Mouse (Mus musculus) limb, embryonic 12.5 days (tissue): ENCODE results near the gene Rpap3. TPM values are rescaled to one million over a fixed set of nuclear protein-coding genes. Genes with fewer than 3 reads are reported as not detected.
A peak's percentile ranks its signal among the peaks of the same experiment; 100 is the strongest.

Experiments
- ATAC-seq: fragments of 200-750 bp; cut with Nextera tagmentation; 2 replicates; pipeline ENCODE4 v1.8.0; 2017; ENCODE audit warnings: low read depth, moderate TSS enrichment; ENCODE audit not compliant: insufficient number of reproducible peaks, insufficient read depth, low FRiP score, low TSS enrichment
- H3K27ac ChIP-seq: fragments of 300-500 bp; sonication (generic); 2 replicates; pipeline ENCODE4 v1.5.1; 2016; ENCODE audit warnings: mild to moderate bottlenecking, moderate library complexity
- H3K27me3 ChIP-seq: fragments of 300-500 bp; sonication (generic); 2 replicates; pipeline ENCODE4 v1.6.1; 2016; ENCODE audit warnings: mild to moderate bottlenecking, moderate library complexity
- H3K36me3 ChIP-seq: fragments of 300-500 bp; sonication (generic); 2 replicates; pipeline ENCODE4 v1.6.1; 2016; ENCODE audit warnings: mild to moderate bottlenecking, moderate library complexity
- H3K4me1 ChIP-seq: fragments of 300-500 bp; sonication (generic); replicated peaks from 2 replicates; pipeline ENCODE4 v1.6.1; 2016
- H3K4me2 ChIP-seq: fragments of 300-500 bp; sonication (generic); 2 replicates; pipeline ENCODE4 v1.6.1; 2016; ENCODE audit warnings: mild to moderate bottlenecking, moderate library complexity
- H3K4me3 ChIP-seq: fragments of 300-500 bp; sonication (generic); replicated peaks from 2 replicates; pipeline ENCODE4 v1.5.1; 2016; ENCODE audit warnings: mild to moderate bottlenecking
- H3K9ac ChIP-seq: fragments of 300-500 bp; sonication (generic); replicated peaks from 2 replicates; pipeline ENCODE4 v1.6.1; 2016; ENCODE audit warnings: mild to moderate bottlenecking, moderate library complexity
- H3K9me3 ChIP-seq: fragments of 300-500 bp; sonication (generic); 2 replicates; pipeline ENCODE4 v1.6.1; 2016; ENCODE audit warnings: mild to moderate bottlenecking, moderate library complexity
- WGBS: fragments of 180-500 bp; shearing (Covaris S2); methylation state at CpG from one replicate; pipeline ENCODE4 v1.1.7; 2016; 5-methylcytosine and 5-hydroxymethylcytosine counted together
- polyA plus RNA-seq: library from polyadenylated mRNA; unstranded; fragments of >200 nt; fragmentation: Nextera tagmentation; extraction: Ambion mirVana; gene quantifications from 2 replicates; pipeline ENCODE4 v1.2.1, GENCODE M21; 2016

The Rpap3 gene
- polyA plus RNA-seq = 39.4 and 40.4 TPM in 2 replicates

GRCm38 (mm10) chr15:97705211-97706050 lies at the start of gene Rpap3:
Gene Rpap3, minus strand, starts transcription at chr15:97705825.
- 1% methylated on average over 69 of the region's 71 CpGs for WGBS
- Histone ChIP-seq H3K4me1 (peaks cover 14% of the 10 kb centered on the region), H3K4me2 (peak within 1 kb of the TSS; percentile 88), H3K27me3 (no peaks in the 10 kb centered on the region), H3K36me3 (peaks cover 26% of the 10 kb centered on the region), H3K4me3 (peak within 1 kb of the TSS; percentile 99), H3K27ac (peak within 1 kb of the TSS; percentile 64), H3K9ac (peak within 1 kb of the TSS; percentile 95), H3K9me3 (no peaks in the 10 kb centered on the region)
- ATAC-seq = peak; percentile 88

- Histone ChIP-seq H3K9me3 (no peaks in the 10 kb centered on the region), H3K27ac (0 out of 2 replicates have a peak overlapping the region, but pooled peaks have one; percentile 20), H3K4me3 (no peak overlapping the region), H3K27me3 (no peaks in the 10 kb centered on the region), H3K36me3 (peaks cover 7% of the 10 kb centered on the region; the same call in 1 of the 2 replicates), H3K4me2 (no peak overlapping the region), H3K9ac (no peak overlapping the region), H3K4me1 (peaks cover 32% of the 10 kb centered on the region)
- 55% methylated on average over 8 of the region's 8 CpGs for WGBS
- no peak for ATAC-seq
Measured at GRCm38 (mm10) chr15:97755361-97755760, 49.7 kb upstream of the Rpap3 start.

GRCm38 (mm10) chr15:97754476-97754875 lies 48.9 kb upstream of the Rpap3 start:
- Histone ChIP-seq H3K4me2 (no peak overlapping the region), H3K27me3 (no peaks in the 10 kb centered on the region), H3K4me3 (no peak overlapping the region), H3K4me1 (peaks cover 39% of the 10 kb centered on the region), H3K9ac (no peak overlapping the region; the same call in 1 of the 2 replicates), H3K9me3 (no peaks in the 10 kb centered on the region), H3K27ac (peak overlapping the region; percentile 42), H3K36me3 (no peaks in the 10 kb centered on the region; the same call in 1 of the 2 replicates)
- WGBS = 66% methylated on average over 6 of the region's 6 CpGs
- no peak for ATAC-seq

- 95% methylated on average over 5 of the region's 5 CpGs for WGBS
- ATAC-seq = no peak
- Histone ChIP-seq H3K9ac (no peak overlapping the region), H3K36me3 (no peaks in the 10 kb centered on the region), H3K4me2 (no peak overlapping the region), H3K4me3 (no peak overlapping the region), H3K9me3 (no peaks in the 10 kb centered on the region), H3K27me3 (no peaks in the 10 kb centered on the region), H3K4me1 (peaks cover 42% of the 10 kb centered on the region), H3K27ac (no peak overlapping the region)
Measured at GRCm38 (mm10) chr15:97752491-97752890, 46.9 kb upstream of the Rpap3 start.

- 90% methylated on average over 2 of the region's 2 CpGs for WGBS
- H3K27ac ChIP-seq = no peak overlapping the region; the same call in 1 of the 2 replicates
- no peak overlapping the region for H3K4me3 ChIP-seq
- H3K9ac ChIP-seq = no peak overlapping the region
- no peaks in the 10 kb centered on the region for H3K27me3 ChIP-seq
- no peak overlapping the region for H3K4me2 ChIP-seq
- peaks cover 42% of the 10 kb centered on the region for H3K4me1 ChIP-seq
- no peak for ATAC-seq
- no peaks in the 10 kb centered on the region for H3K36me3 ChIP-seq
- H3K9me3 ChIP-seq = no peaks in the 10 kb centered on the region
Measured at GRCm38 (mm10) chr15:97751676-97752075, 46.1 kb upstream of the Rpap3 start.

GRCm38 (mm10) chr15:97750697-97751096 lies 45.1 kb upstream of the Rpap3 start:
- Histone ChIP-seq H3K36me3 (no peaks in the 10 kb centered on the region), H3K9ac (no peak overlapping the region), H3K4me1 (peaks cover 37% of the 10 kb centered on the region), H3K4me3 (no peak overlapping the region), H3K27ac (peak overlapping the region; percentile 86), H3K27me3 (no peaks in the 10 kb centered on the region), H3K4me2 (0 out of 2 replicates have a peak overlapping the region, but pooled peaks have one; percentile 24), H3K9me3 (no peaks in the 10 kb centered on the region)
- WGBS = 27% methylated on average over 12 of the region's 12 CpGs
- peak; percentile 53 for ATAC-seq

GRCm38 (mm10) chr15:97749841-97750240 lies 44.2 kb upstream of the Rpap3 start:
- Histone ChIP-seq H3K9me3 (no peaks in the 10 kb centered on the region), H3K27me3 (no peaks in the 10 kb centered on the region), H3K9ac (no peak overlapping the region; the same call in 1 of the 2 replicates), H3K36me3 (no peaks in the 10 kb centered on the region), H3K27ac (0 out of 2 replicates have a peak overlapping the region, but pooled peaks have one; percentile 25), H3K4me3 (no peak overlapping the region), H3K4me2 (0 out of 2 replicates have a peak overlapping the region, but pooled peaks have one; percentile 24), H3K4me1 (peaks cover 38% of the 10 kb centered on the region)
- WGBS = 80% methylated on average over 13 of the region's 13 CpGs
- no peak for ATAC-seq

- WGBS = 90% methylated on average over 9 of the region's 9 CpGs
- peaks cover 37% of the 10 kb centered on the region for H3K4me1 ChIP-seq
- no peak for ATAC-seq
- 0 out of 2 replicates have a peak overlapping the region, but pooled peaks have one; percentile 25 for H3K27ac ChIP-seq
- H3K4me2 ChIP-seq = no peak overlapping the region
- H3K9ac ChIP-seq = no peak overlapping the region
- H3K4me3 ChIP-seq = no peak overlapping the region
- H3K27me3 ChIP-seq = no peaks in the 10 kb centered on the region
- H3K36me3 ChIP-seq = no peaks in the 10 kb centered on the region
- no peaks in the 10 kb centered on the region for H3K9me3 ChIP-seq
Measured at GRCm38 (mm10) chr15:97749397-97749796, 43.8 kb upstream of the Rpap3 start.

- H3K27ac ChIP-seq = no peak overlapping the region
- 91% methylated on average over 4 of the region's 4 CpGs for WGBS
Measured at GRCm38 (mm10) chr15:97748964-97749363, 43.3 kb upstream of the Rpap3 start.

GRCm38 (mm10) chr15:97748309-97748708 lies 42.7 kb upstream of the Rpap3 start:
- Histone ChIP-seq H3K9me3 (no peaks in the 10 kb centered on the region), H3K9ac (no peak overlapping the region), H3K27me3 (no peaks in the 10 kb centered on the region), H3K4me1 (peaks cover 32% of the 10 kb centered on the region), H3K27ac (no peak overlapping the region), H3K4me2 (no peak overlapping the region), H3K4me3 (no peak overlapping the region), H3K36me3 (no peaks in the 10 kb centered on the region)
- no peak for ATAC-seq
- 65% methylated on average over 10 of the region's 10 CpGs for WGBS

More at GRCm38 (mm10) chr15:97748964-97749363, 43.3 kb upstream of the Rpap3 start:
- Histone ChIP-seq H3K4me1 (peaks cover 36% of the 10 kb centered on the region), H3K27me3 (no peaks in the 10 kb centered on the region), H3K36me3 (no peaks in the 10 kb centered on the region), H3K4me3 (no peak overlapping the region), H3K4me2 (no peak overlapping the region), H3K9me3 (no peaks in the 10 kb centered on the region), H3K9ac (no peak overlapping the region)
- ATAC-seq = no peak

- Histone ChIP-seq H3K4me2 (no peak overlapping the region), H3K9ac (no peak overlapping the region), H3K27me3 (no peaks in the 10 kb centered on the region), H3K9me3 (no peaks in the 10 kb centered on the region), H3K36me3 (no peaks in the 10 kb centered on the region), H3K4me3 (no peak overlapping the region), H3K27ac (no peak overlapping the region), H3K4me1 (peaks cover 32% of the 10 kb centered on the region)
- ATAC-seq = no peak
- 74% methylated on average over 4 of the region's 4 CpGs for WGBS
Measured at GRCm38 (mm10) chr15:97747486-97747885, 41.9 kb upstream of the Rpap3 start.
